Mouse (Mus musculus) cerebellum, postnatal 25 days (tissue): ENCODE measurements around the gene Kif26a.
A peak's percentile ranks its signal among the peaks of the same experiment; 100 is the strongest.

ENCODE experiments used
- DNase-seq, 2 experiments: peaks; one replicate each; pipeline ENCODE4 v3.0.0; 2021; ENCODE audit warnings: mixed read lengths in 2 of 2

The Kif26a gene

GRCm38 (mm10) chr12:112145875-112146651 lies at the start of gene Kif26a:
Gene Kif26a, plus strand, starts transcription at chr12:112146208.
- peak; percentile 25 to 52 for DNase-seq

GRCm38 (mm10) chr12:112096733-112097117 lies 49.3 kb upstream of the Kif26a start:
- no peak for DNase-seq

GRCm38 (mm10) chr12:112100106-112100505 lies 45.9 kb upstream of the Kif26a start:
- no peak for DNase-seq

- DNase-seq, result no peak
Measured at GRCm38 (mm10) chr12:112101045-112101444, 45.0 kb upstream of the Kif26a start.

- no peak for DNase-seq
Measured at GRCm38 (mm10) chr12:112103179-112103578, 42.8 kb upstream of the Kif26a start.

GRCm38 (mm10) chr12:112104890-112105289 lies 41.1 kb upstream of the Kif26a start:
- DNase-seq, result no peak

GRCm38 (mm10) chr12:112106541-112106971 lies 39.5 kb upstream of the Kif26a start, which contains the start of gene Aspg:
Gene Aspg, plus strand, starts transcription at chr12:112106679.
- no peak for DNase-seq

GRCm38 (mm10) chr12:112107685-112108084 lies 38.3 kb upstream of the Kif26a start:
- no peak for DNase-seq

GRCm38 (mm10) chr12:112108696-112109445 lies 37.1 kb upstream of the Kif26a start:
- DNase-seq, result no peak

GRCm38 (mm10) chr12:112109701-112110100 lies 36.3 kb upstream of the Kif26a start:
- DNase-seq, result no peak

- DNase-seq, result no peak
Measured at GRCm38 (mm10) chr12:112111323-112111722, 34.7 kb upstream of the Kif26a start.

- DNase-seq, result no peak
Measured at GRCm38 (mm10) chr12:112112235-112112634, 33.8 kb upstream of the Kif26a start.

- DNase-seq, result no peak
Measured at GRCm38 (mm10) chr12:112112686-112113396, 33.2 kb upstream of the Kif26a start.

- peak; percentile 84 to 91 for DNase-seq
Measured at GRCm38 (mm10) chr12:112113710-112114109, 32.3 kb upstream of the Kif26a start.

GRCm38 (mm10) chr12:112117006-112117405 lies 29.0 kb upstream of the Kif26a start:
- no peak for DNase-seq

GRCm38 (mm10) chr12:112117649-112118048 lies 28.4 kb upstream of the Kif26a start:
- DNase-seq, result no peak

- no peak for DNase-seq
Measured at GRCm38 (mm10) chr12:112121188-112121587, 24.8 kb upstream of the Kif26a start.

- no peak for DNase-seq
Measured at GRCm38 (mm10) chr12:112125903-112126302, 20.1 kb upstream of the Kif26a start.

- no peak for DNase-seq
Measured at GRCm38 (mm10) chr12:112126931-112127635, 18.9 kb upstream of the Kif26a start.

GRCm38 (mm10) chr12:112128526-112128925 lies 17.5 kb upstream of the Kif26a start:
- no peak for DNase-seq

- no peak for DNase-seq
Measured at GRCm38 (mm10) chr12:112129300-112129856, 16.6 kb upstream of the Kif26a start.

GRCm38 (mm10) chr12:112130161-112130860 lies 15.7 kb upstream of the Kif26a start:
- peak in 1 of 2 experiments; percentile 39 for DNase-seq
